Mouse (Mus musculus): ENCODE measurements around the gene Inpp5f.

Inpp5f gene

DNA sequence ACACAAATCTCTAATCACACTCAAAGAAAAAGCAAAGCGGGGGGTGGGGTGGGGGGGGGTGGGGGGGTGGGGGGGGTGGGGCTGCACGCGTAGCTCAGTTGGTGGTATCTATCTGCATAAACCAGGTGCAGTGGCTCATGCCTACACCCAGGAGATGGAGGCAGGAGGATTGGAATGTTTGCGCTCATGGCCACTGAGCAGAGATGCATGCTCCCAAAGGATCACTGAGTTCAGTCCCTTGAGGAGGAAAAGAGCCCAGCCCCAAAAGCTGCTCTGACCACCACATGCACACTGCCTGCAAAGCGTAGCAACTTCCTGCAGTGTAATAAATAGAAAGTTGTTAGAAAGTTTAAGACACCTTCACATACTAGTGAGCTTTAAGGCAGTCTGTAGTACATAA, 116.6 kb downstream of the Inpp5f start:
- in situ Hi-C loops (cut with MboI; ENCODE audit: unreplicated experiment in 2 of 2), result no loop called here

- in situ Hi-C loops (cut with MboI; ENCODE audit: unreplicated experiment in 2 of 2), result no loop called here
Observed at GRCm38 (mm10) chr7:128728738-128729137, 117.6 kb downstream of the Inpp5f start.

DNA sequence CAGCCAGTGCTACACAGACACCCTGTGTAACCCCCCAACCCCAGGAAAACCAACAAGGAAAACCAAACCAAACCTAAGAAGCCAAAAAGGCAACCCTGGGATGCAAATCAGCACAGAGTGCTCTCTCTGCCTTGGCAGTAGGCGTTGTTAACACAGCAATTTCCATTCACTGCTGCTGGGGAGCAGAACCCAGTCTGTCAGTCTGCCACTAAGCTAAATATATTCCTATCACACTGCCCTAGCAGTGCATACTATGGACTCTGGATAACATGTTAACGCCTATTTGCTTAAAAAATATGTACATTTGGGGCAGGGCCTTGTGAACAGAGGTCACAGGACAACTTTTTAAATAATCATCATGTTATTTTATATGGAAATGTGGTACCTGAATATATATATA, 120.5 kb downstream of the Inpp5f start:
- in situ Hi-C loops (cut with MboI; ENCODE audit: unreplicated experiment in 2 of 2), result no loop called here

- in situ Hi-C loops (cut with MboI; ENCODE audit: unreplicated experiment in 2 of 2), result no loop called here
Observed at GRCm38 (mm10) chr7:128738041-128738440, 126.9 kb downstream of the Inpp5f start.

DNA sequence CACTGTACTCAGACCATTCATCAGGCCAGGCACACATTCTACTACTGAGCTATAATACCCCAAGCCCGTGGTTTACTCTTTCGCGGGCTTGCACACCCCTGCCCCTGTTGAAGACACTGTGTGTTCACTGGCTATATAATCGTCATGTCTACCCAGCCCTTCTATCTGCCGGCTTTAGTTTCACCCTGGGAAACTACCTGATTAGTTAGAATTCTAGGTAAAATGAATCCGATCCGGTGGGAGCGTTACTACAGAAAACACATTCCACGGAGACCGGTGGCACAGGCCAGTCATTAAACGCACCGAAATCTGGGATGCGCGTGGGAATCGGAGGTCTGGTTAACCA, 128.0 kb downstream of the Inpp5f start:
- in situ Hi-C loops (cut with MboI; ENCODE audit: unreplicated experiment in 2 of 2), result no loop called here

- in situ Hi-C loops (cut with MboI; ENCODE audit: unreplicated experiment in 2 of 2), result no loop called here
Observed at GRCm38 (mm10) chr7:128739462-128740277, 128.5 kb downstream of the Inpp5f start.

DNA sequence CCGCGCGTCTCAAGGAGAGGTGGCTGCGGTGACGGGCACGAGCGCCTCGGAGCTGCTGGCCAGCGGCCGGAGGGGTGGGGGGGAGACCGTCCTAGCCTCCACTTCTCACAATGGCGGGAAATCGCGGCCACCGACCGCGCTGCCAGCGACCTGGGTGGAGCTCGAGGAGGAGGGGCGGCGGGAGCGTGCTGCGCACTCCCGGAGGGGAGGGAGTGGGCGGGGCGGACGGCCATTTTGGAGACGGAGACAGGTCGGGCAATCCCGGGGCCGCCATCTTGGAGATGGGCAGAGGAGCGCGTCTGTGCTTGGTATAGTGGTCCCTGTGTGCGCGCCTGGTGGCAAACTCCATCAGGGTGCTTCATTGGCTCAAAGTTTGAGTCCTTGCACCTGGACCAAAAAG, 129.2 kb downstream of the Inpp5f start, which contains the start of gene Mcmbp:
TSS of gene Mcmbp (minus strand) at position 162 of the 400 bp plus-strand sequence.
- in situ Hi-C loops (cut with MboI; ENCODE audit: unreplicated experiment in 2 of 2), result no loop called here

GRCm38 (mm10) chr7:128743898-128744297, 132.8 kb downstream of the Inpp5f start:
- in situ Hi-C loops (cut with MboI; ENCODE audit: unreplicated experiment in 2 of 2), result no loop called here

DNA sequence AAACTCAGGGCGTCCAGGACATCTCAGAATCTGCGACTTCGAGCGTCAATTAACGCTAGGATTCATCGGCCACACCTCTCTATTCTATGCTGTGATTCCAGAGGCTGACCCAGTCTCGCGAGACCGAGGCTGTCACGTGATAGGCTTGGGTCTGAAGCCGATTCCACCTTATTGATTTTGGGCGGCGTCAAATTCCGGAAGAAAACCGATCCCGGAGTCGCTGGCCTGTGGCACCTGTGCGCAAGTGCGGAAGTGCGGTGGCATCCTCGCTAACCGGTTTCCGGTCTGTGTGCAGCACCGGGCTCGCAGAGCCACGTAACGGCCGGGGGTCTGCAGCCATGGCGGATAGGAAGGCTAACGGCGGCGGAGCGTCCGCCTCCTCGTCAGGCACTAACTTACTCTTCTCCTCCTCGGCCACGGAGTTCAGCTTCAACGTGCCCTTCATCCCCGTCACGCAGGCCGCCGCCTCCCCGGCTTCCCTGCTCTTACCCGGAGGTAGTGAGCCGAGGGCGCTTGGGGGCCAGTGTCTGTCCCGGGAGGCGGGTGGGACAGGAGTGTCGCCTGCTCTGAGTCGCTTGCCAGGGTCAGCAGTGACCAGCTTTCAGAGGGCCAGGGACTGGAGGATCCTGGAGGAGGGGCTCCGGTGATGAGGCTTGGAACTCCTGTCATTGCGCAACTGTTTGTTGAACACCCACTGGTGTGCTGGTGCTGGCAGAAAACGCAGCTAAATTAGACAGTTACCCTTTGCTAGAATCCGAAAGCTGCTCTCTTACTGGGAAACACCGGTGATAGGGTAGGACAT, 133.8 kb downstream of the Inpp5f start, which contains the start of gene Sec23ip:
TSS of gene Sec23ip (plus strand) at position 260 of the 802 bp plus-strand sequence.
- in situ Hi-C loops (cut with MboI; ENCODE audit: unreplicated experiment in 2 of 2), result no loop called here
